Comparison of ENCODE assay signal across 1 mouse cellular context in genomic region chr8:3588258-3588633, GRCm38 (mm10).
TF ChIP-seq lines count a peak whose summit lies in the region.

No protein-coding gene starts in this region.

TF ChIP-seq in ES-E14, 5 proteins besides CTCF, POLR2A, EP300 and RAD21 (continued from another document):
- no peak for TF ChIP-seq ZNF384 (IDR thresholded peaks at IDR 0.05; ENCODE audit: low read depth, low read length)
- no peak for TF ChIP-seq MAFK (IDR thresholded peaks at IDR 0.05; ENCODE audit: insufficient read depth, low read depth, low read length)
- TF ChIP-seq CHD2 (IDR thresholded peaks at IDR 0.05; ENCODE audit: low read depth, low read length) = no peak
- TF ChIP-seq ZC3H11A (IDR thresholded peaks at IDR 0.05; ENCODE audit: borderline replicate concordance, low read depth, low read length) = no peak
